Mouse (Mus musculus) MEL (cell line): ENCODE data around the gene Dspp.

Experiments used
- CHD1 ChIP-seq: IDR thresholded peaks from 2 replicates; pipeline ENCODE4 v1.6.1; 2012; ENCODE audit warnings: low read depth, mild to moderate bottlenecking, inconsistent platforms, low read length, improper control_type of control experiment
- CTCF ChIP-seq, 3 experiments: IDR thresholded peaks in 2 of 3; conservative IDR thresholded peaks in 1 of 3; 2 replicates each; pipeline ENCODE4 v1.5.1; 2011 to 2012; ENCODE audit warnings: low read length in 3 of 3, low read depth in 2 of 3, mild to moderate bottlenecking in 2 of 3, improper control_type of control experiment in 1 of 3, inconsistent platforms in 1 of 3, mixed read lengths in 1 of 3, moderate library complexity in 1 of 3; ENCODE audit not compliant: control insufficient read depth in 1 of 3, insufficient read depth in 1 of 3, poor library complexity in 1 of 3, severe bottlenecking in 1 of 3
- EP300 ChIP-seq, 2 experiments: IDR thresholded peaks; 2 replicates each; pipeline ENCODE4 v1.6.1; 2011; ENCODE audit warnings: improper control_type of control experiment in 2 of 2, low read length in 2 of 2, low read depth in 1 of 2, mild to moderate bottlenecking in 1 of 2
- HCFC1 ChIP-seq: IDR thresholded peaks from 2 replicates; pipeline ENCODE4 v1.6.1; 2012; ENCODE audit warnings: low read depth, mild to moderate bottlenecking, inconsistent platforms, low read length, improper control_type of control experiment, moderate library complexity
- MAX ChIP-seq: IDR thresholded peaks from 2 replicates; pipeline ENCODE4 v1.6.1; 2011; ENCODE audit warnings: low read length, improper control_type of control experiment
- MEF2A ChIP-seq: IDR thresholded peaks from 2 replicates; pipeline ENCODE4 v1.6.1; 2014; ENCODE audit warnings: low read depth, mild to moderate bottlenecking, inconsistent platforms, low read length, improper control_type of control experiment; ENCODE audit not compliant: poor library complexity, insufficient replicate concordance, severe bottlenecking; ENCODE audit errors: extremely low read depth
- MYC ChIP-seq: IDR thresholded peaks from 2 replicates; pipeline ENCODE4 v1.6.1; 2011; ENCODE audit warnings: low read depth, mild to moderate bottlenecking, low read length, improper control_type of control experiment, moderate library complexity
- SIN3A ChIP-seq: IDR thresholded peaks from 2 replicates; pipeline ENCODE4 v1.6.1; 2012; ENCODE audit warnings: low read length, improper control_type of control experiment, inconsistent platforms
- TCF12 ChIP-seq: IDR thresholded peaks from 2 replicates; pipeline ENCODE4 v1.6.1; 2014; ENCODE audit warnings: low read depth, mild to moderate bottlenecking, inconsistent platforms, low read length, improper control_type of control experiment, moderate library complexity

GRCm38 (mm10) chr5:104224299-104224698 lies 53.8 kb downstream of the Dspp start:
- TF ChIP-seq CTCF (IDR thresholded peaks at IDR 0.05 in 2 of 3, conservative IDR thresholded peaks at IDR 0.05 in 1 of 3; ENCODE audit: control insufficient read depth in 1 of 3, insufficient read depth in 1 of 3, low read depth in 2 of 3, low read length in 3 of 3, poor library complexity in 1 of 3, severe bottlenecking in 1 of 3), result no peak
- no peak for TF ChIP-seq MEF2A
- TF ChIP-seq MYC, result no peak
- no peak for TF ChIP-seq EP300 (IDR thresholded peaks at IDR 0.05; ENCODE audit: low read depth in 1 of 2, low read length in 2 of 2)
- no peak for TF ChIP-seq HCFC1
- no peak for TF ChIP-seq MAX
- no peak for TF ChIP-seq TCF12
- TF ChIP-seq CHD1, result no peak
- no peak for TF ChIP-seq SIN3A
